Mouse (Mus musculus): ENCODE data around the gene Apbb2. TPM values are rescaled to one million over a fixed set of nuclear protein-coding genes. Genes with fewer than 3 reads are reported as not detected.

Apbb2 gene
- total RNA-seq, 4 experiments from 2014 or later, result 61.2 to 89.9 (median 81.5) TPM

GRCm38 (mm10) chr5:66374413-66374812, 244.2 kb downstream of the Apbb2 start:
- no peak for DNase-seq

- no peak for DNase-seq
Observed at GRCm38 (mm10) chr5:66373515-66374164, 244.9 kb downstream of the Apbb2 start.

- no peak for DNase-seq
Observed at GRCm38 (mm10) chr5:66371131-66371530, 247.5 kb downstream of the Apbb2 start.

GRCm38 (mm10) chr5:66368966-66369365, 249.6 kb downstream of the Apbb2 start:
- no peak for DNase-seq

GRCm38 (mm10) chr5:66367641-66368040, 250.9 kb downstream of the Apbb2 start:
- DNase-seq, result no peak

- DNase-seq, result no peak
Observed at GRCm38 (mm10) chr5:66363274-66364261, 255.0 kb downstream of the Apbb2 start.

GRCm38 (mm10) chr5:66360739-66361138, 257.8 kb downstream of the Apbb2 start:
- no peak for DNase-seq

- DNase-seq, result no peak
Observed at GRCm38 (mm10) chr5:66359742-66360423, 258.7 kb downstream of the Apbb2 start.

GRCm38 (mm10) chr5:66355147-66355546, 263.4 kb downstream of the Apbb2 start:
- DNase-seq, result no peak

- DNase-seq, result no peak
Observed at GRCm38 (mm10) chr5:66353876-66354275, 264.7 kb downstream of the Apbb2 start.

GRCm38 (mm10) chr5:66351836-66352390, 266.7 kb downstream of the Apbb2 start:
- no peak for DNase-seq

GRCm38 (mm10) chr5:66351064-66351463, 267.5 kb downstream of the Apbb2 start:
- no peak for DNase-seq

- no peak for DNase-seq
Observed at GRCm38 (mm10) chr5:66350611-66351010, 268.0 kb downstream of the Apbb2 start.

GRCm38 (mm10) chr5:66348421-66348820, 270.2 kb downstream of the Apbb2 start:
- no peak for DNase-seq

GRCm38 (mm10) chr5:66346756-66347155, 271.8 kb downstream of the Apbb2 start:
- DNase-seq, result no peak

GRCm38 (mm10) chr5:66345140-66345539, 273.4 kb downstream of the Apbb2 start:
- DNase-seq, result no peak

GRCm38 (mm10) chr5:66344182-66344581, 274.4 kb downstream of the Apbb2 start:
- no peak for DNase-seq

- DNase-seq, result no peak
Observed at GRCm38 (mm10) chr5:66342285-66342684, 276.3 kb downstream of the Apbb2 start.

GRCm38 (mm10) chr5:66341848-66342247, 276.7 kb downstream of the Apbb2 start:
- DNase-seq, result no peak

- no peak for DNase-seq
Observed at GRCm38 (mm10) chr5:66340356-66341102, 278.1 kb downstream of the Apbb2 start.

- no peak for DNase-seq
Observed at GRCm38 (mm10) chr5:66338583-66338982, 280.0 kb downstream of the Apbb2 start.

- no peak for DNase-seq
Observed at GRCm38 (mm10) chr5:66337969-66338345, 280.6 kb downstream of the Apbb2 start.
